Mouse (Mus musculus) myocyte (in vitro differentiated cells): ENCODE measurements around the gene Emg1. TPM values are rescaled to one million over a fixed set of nuclear protein-coding genes. Genes with fewer than 3 reads are reported as not detected.

Experiments used
- H3K27me3 ChIP-seq: one replicate; pipeline ENCODE4 v1.6.1; 2011; ENCODE audit not compliant: control insufficient read depth, insufficient read depth, insufficient read length
- H3K36me3 ChIP-seq: one replicate; pipeline ENCODE4 v1.6.1; 2011; ENCODE audit not compliant: control insufficient read depth, insufficient read depth
- H3K4me2 ChIP-seq: one replicate; pipeline ENCODE4 v1.6.1; 2011; ENCODE audit warnings: low read depth, control low read depth
- H3K4me3 ChIP-seq: one replicate; pipeline ENCODE4 v1.5.1; 2011; ENCODE audit warnings: mild to moderate bottlenecking, control low read depth, moderate library complexity
- H3K79me2 ChIP-seq: one replicate; pipeline ENCODE4 v1.6.1; 2011; ENCODE audit not compliant: control insufficient read depth, insufficient read depth
- H3ac ChIP-seq: one replicate; pipeline ENCODE4 v1.6.1; 2011; ENCODE audit not compliant: control insufficient read depth, insufficient read length
- CEBPB ChIP-seq: IDR thresholded peaks from 2 replicates; pipeline ENCODE4 v1.6.1; 2011; ENCODE audit warnings: mild to moderate bottlenecking, moderate library complexity; ENCODE audit not compliant: poor library complexity, insufficient read depth, severe bottlenecking
- E2F4 ChIP-seq: IDR thresholded peaks from one replicate; pipeline ENCODE4 v1.6.1; 2011; ENCODE audit warnings: mild to moderate bottlenecking, control low read depth, moderate library complexity; ENCODE audit not compliant: insufficient read depth
- MAX ChIP-seq: IDR thresholded peaks from one replicate; pipeline ENCODE4 v1.6.1; 2011; ENCODE audit warnings: low read depth, mild to moderate bottlenecking, control low read depth
- MYOD1 ChIP-seq, 3 experiments: IDR thresholded peaks; one replicate each; pipeline ENCODE4 v1.6.1; 2011; ENCODE audit warnings: control low read depth in 2 of 3, low read depth in 2 of 3, mild to moderate bottlenecking in 2 of 3, moderate library complexity in 1 of 3; ENCODE audit not compliant: insufficient read length in 2 of 3, control insufficient read depth in 1 of 3
- MYOG ChIP-seq, 3 experiments: IDR thresholded peaks; one replicate each; pipeline ENCODE4 v1.6.1; 2011; ENCODE audit warnings: control low read depth in 2 of 3, low read depth in 2 of 3, mild to moderate bottlenecking in 2 of 3; ENCODE audit not compliant: insufficient read length in 2 of 3, control insufficient read depth in 1 of 3, insufficient read depth in 1 of 3
- POLR2A ChIP-seq: IDR thresholded peaks from one replicate; pipeline ENCODE4 v1.6.1; 2011; ENCODE audit warnings: low read depth, mild to moderate bottlenecking, control low read depth, moderate library complexity; ENCODE audit not compliant: insufficient read length
- POLR2AphosphoS2 ChIP-seq: IDR thresholded peaks from one replicate; pipeline ENCODE4 v1.6.1; 2011; ENCODE audit warnings: low read depth, control low read depth; ENCODE audit not compliant: insufficient read length
- REST ChIP-seq: IDR thresholded peaks from one replicate; pipeline ENCODE4 v1.6.1; 2011; ENCODE audit warnings: mild to moderate bottlenecking, control low read depth, moderate library complexity; ENCODE audit not compliant: insufficient read depth, insufficient read length
- SRF ChIP-seq: IDR thresholded peaks from one replicate; pipeline ENCODE4 v1.6.1; 2011; ENCODE audit warnings: low read depth; ENCODE audit not compliant: control insufficient read depth, insufficient read length
- TCF12 ChIP-seq: IDR thresholded peaks from one replicate; pipeline ENCODE4 v1.6.1; 2011; ENCODE audit warnings: mild to moderate bottlenecking, control low read depth; ENCODE audit not compliant: poor library complexity, insufficient read depth, severe bottlenecking
- TCF3 ChIP-seq: IDR thresholded peaks from one replicate; pipeline ENCODE4 v1.6.1; 2011; ENCODE audit warnings: low read depth, control low read depth; ENCODE audit not compliant: insufficient read length
- USF1 ChIP-seq: IDR thresholded peaks from one replicate; pipeline ENCODE4 v1.6.1; 2011; ENCODE audit warnings: low read depth, mild to moderate bottlenecking, control low read depth, moderate library complexity
- polyA plus RNA-seq: library from polyadenylated mRNA; unstranded; fragments of >200 nt; fragmentation: generic; extraction: Trizol; gene quantifications from one replicate; pipeline ENCODE4 v1.2.1, GENCODE M21; 2012; ENCODE audit warnings: missing spikeins

Gene Emg1
- polyA plus RNA-seq, 1 experiment = 103 TPM

DNA sequence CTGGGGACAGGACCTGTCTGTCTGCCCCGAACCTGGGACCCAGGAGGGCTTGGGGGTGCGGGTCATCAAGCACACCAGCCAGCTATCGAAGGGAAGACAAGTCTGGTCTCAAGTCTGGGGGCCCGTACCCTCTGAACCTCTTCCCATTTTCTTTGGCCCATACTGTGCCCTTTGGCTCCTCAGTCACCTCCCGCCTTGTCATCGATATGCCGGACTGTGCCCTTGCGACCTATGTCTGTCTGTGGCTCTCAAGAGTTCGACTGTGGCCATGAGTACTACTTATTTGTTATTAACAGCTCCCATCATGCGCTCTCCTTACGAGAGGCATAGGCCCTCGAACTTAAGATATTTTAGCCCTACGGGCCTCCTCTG is 48.6 kb downstream of the Emg1 start:
- TF ChIP-seq E2F4 (no peak), MYOD1 (IDR thresholded peaks at IDR 0.05; ENCODE audit: control insufficient read depth in 1 of 3, insufficient read length in 2 of 3, low read depth in 2 of 3) (no peak), POLR2A (no peak), MYOG (IDR thresholded peaks at IDR 0.05; ENCODE audit: control insufficient read depth in 1 of 3, insufficient read depth in 1 of 3, insufficient read length in 2 of 3, low read depth in 2 of 3) (no peak), REST (no peak), USF1 (no peak), POLR2AphosphoS2 (no peak), TCF3 (no peak)
- peak overlapping the region; percentile 74 for H3K4me3 ChIP-seq
- H3K4me2 ChIP-seq = peak overlapping the region; percentile 76

DNA sequence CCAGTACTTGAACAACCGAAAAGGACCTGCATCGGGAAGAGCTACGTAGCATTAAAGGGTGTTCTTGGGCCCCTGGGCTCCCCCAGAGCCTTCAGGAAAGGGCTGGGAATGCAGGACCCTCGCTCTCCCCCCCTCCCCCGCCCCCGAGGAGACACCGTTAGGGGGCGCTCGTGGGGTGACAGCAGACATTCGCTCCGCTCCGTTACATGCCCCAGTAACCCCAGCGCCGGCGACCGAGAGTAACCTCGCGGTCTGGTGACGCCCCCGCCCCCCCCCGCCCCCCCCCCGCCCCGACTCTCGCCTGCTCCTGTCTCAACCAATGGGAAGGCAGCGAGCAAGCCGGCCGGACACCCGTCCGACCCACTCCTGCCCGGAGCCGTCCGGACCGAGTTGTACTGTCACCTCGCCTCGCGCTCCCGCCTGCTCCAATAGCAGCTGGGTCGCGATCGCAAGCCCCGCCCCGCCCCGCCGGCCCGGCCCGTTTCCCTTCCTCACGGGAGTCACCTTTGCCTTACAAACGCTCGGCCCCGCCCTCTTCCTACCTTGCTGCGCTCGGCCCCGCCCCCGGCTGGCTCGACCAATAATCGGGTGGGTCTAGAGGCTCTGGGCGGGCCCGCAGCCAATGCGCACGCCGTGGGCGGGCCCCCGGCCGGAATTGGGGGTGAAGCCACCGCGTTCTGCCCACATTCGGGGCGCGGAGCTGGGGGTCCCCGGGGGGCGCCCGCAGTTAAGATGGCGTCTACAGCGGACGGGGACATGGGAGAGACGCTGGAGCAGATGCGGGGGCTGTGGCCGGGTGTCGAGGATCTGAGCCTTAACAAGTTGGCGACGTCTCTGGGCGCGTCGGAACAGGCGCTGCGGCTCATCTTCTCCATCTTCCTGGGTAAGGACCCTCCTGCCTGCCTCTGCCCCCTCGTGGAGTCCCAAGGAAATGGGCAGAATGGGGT is 49.2 kb downstream of the Emg1 start, which contains the start of gene Lpcat3:
Gene Lpcat3, plus strand, starts transcription at position 551 of the 947 bp plus-strand sequence.
- Histone ChIP-seq H3K4me2 (peak within 1 kb of the TSS; percentile 76), H3ac (peak within 1 kb of the TSS; percentile 13), H3K36me3 (peaks cover 4% of the 10 kb centered on the region), H3K79me2 (peaks cover 24% of the 10 kb centered on the region), H3K27me3 (no peaks in the 10 kb centered on the region), H3K4me3 (peak within 1 kb of the TSS; percentile 74)
- TF ChIP-seq SRF = no peak
- TF ChIP-seq POLR2AphosphoS2 = no peak
- TF ChIP-seq MYOG (IDR thresholded peaks at IDR 0.05; ENCODE audit: control insufficient read depth in 1 of 3, insufficient read depth in 1 of 3, insufficient read length in 2 of 3, low read depth in 2 of 3) = no peak
- no peak for TF ChIP-seq TCF3
- peak; percentile 38 for TF ChIP-seq POLR2A
- TF ChIP-seq MYOD1 (IDR thresholded peaks at IDR 0.05; ENCODE audit: control insufficient read depth in 1 of 3, insufficient read length in 2 of 3, low read depth in 2 of 3) = peak in 1 of 3 experiments; percentile 42

More for the DNA sequence above, 48.6 kb downstream of the Emg1 start:
- Histone ChIP-seq H3ac (peak overlapping the region; percentile 13), H3K79me2 (peaks cover 24% of the 10 kb centered on the region), H3K36me3 (peaks cover 4% of the 10 kb centered on the region), H3K27me3 (no peaks in the 10 kb centered on the region)

DNA sequence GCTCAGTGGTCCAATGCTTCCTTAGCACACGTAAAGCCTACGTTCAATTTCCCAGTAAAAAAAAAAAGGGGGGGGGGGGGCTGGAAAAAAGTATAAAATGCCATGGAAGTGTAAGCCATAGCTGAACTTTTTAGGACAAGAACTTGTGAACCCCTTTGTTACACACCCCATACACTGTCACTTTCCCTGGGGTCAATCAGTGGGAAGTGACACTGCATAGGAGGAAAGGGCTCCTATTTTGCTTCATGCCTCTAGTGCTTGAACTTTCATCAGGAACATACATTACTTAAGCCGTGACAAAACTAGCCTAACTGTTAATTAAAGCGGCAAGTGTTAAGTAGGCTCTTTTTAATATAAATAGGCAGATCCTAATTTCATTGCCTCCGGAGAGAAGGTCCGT is 50.0 kb downstream of the Emg1 start:
- Histone ChIP-seq H3K4me2 (peak overlapping the region; percentile 59), H3K27me3 (no peaks in the 10 kb centered on the region), H3ac (no peak overlapping the region), H3K36me3 (peaks cover 4% of the 10 kb centered on the region), H3K79me2 (peaks cover 21% of the 10 kb centered on the region), H3K4me3 (peak overlapping the region; percentile 74)
- TF ChIP-seq MYOG (IDR thresholded peaks at IDR 0.05; ENCODE audit: control insufficient read depth in 1 of 3, insufficient read depth in 1 of 3, insufficient read length in 2 of 3, low read depth in 2 of 3) = no peak
- no peak for TF ChIP-seq MYOD1 (IDR thresholded peaks at IDR 0.05; ENCODE audit: control insufficient read depth in 1 of 3, insufficient read length in 2 of 3, low read depth in 2 of 3)

DNA sequence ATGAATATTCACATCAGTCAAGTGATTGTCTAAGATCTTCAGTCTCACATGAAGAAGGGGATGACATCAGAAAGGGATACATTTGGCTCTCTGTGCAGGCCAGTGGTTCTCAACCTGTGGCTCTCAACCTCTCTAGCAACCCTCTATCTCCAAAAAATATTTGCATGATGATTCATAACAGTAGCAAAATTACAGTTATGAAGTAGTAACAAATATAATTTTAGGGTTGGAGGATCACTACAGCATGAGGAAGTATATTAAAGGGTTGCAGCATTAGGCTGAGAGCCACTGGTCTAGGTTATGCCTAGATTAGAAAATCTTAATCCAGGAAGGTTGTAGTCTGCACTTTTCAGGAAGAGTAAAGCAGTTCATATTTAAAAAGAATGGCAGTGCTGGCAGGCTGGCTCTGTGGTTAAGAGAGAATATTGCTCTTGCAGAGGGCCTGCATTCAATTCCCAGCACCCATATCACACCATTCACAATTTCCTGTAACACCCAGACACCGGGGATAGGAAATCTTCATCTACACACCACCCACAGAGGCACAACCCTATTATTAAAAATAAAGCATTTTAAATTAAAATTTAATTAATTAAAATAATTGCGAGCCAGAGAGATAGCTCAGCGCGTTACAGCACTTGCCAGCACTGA is 50.7 kb downstream of the Emg1 start:
- H3K4me3 ChIP-seq = peak overlapping the region; percentile 74
- H3ac ChIP-seq = no peak overlapping the region
- peaks cover 4% of the 10 kb centered on the region for H3K36me3 ChIP-seq
- H3K79me2 ChIP-seq = peaks cover 15% of the 10 kb centered on the region
- H3K27me3 ChIP-seq = no peaks in the 10 kb centered on the region
- H3K4me2 ChIP-seq = peak overlapping the region; percentile 59
- TF ChIP-seq MYOG (IDR thresholded peaks at IDR 0.05; ENCODE audit: control insufficient read depth in 1 of 3, insufficient read depth in 1 of 3, insufficient read length in 2 of 3, low read depth in 2 of 3) (no peak), SRF (no peak), REST (no peak), CEBPB (no peak), TCF12 (no peak), TCF3 (no peak), POLR2A (no peak), MYOD1 (IDR thresholded peaks at IDR 0.05; ENCODE audit: control insufficient read depth in 1 of 3, insufficient read length in 2 of 3, low read depth in 2 of 3) (no peak), MAX (no peak)

DNA sequence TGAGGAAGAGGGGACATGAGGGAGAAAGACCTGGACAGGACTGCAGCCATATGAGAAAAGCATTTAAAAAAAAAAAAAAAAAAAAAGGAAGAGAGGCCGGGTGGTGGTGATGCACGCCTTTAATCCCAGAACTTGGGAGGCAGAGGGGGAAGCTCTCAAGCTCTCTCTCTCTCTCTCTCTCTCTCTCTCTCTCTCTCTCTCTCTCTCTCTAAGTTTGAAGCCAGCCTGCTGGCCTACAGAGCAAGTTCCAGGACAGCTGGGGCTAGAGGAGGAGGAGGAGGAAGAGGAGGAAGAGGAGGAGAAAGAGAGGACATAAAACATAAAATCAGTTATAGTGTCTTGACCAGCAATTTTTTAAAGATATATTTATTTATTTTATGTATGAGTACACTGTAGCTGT is 53.9 kb downstream of the Emg1 start:
- no peaks in the 10 kb centered on the region for H3K79me2 ChIP-seq
- no peak overlapping the region for H3ac ChIP-seq
- no peaks in the 10 kb centered on the region for H3K36me3 ChIP-seq
- H3K4me2 ChIP-seq = no peak overlapping the region
- H3K4me3 ChIP-seq = no peak overlapping the region
- no peaks in the 10 kb centered on the region for H3K27me3 ChIP-seq
- TF ChIP-seq POLR2AphosphoS2 = no peak
- TF ChIP-seq REST = no peak
- TF ChIP-seq CEBPB = no peak
- TF ChIP-seq MYOG (IDR thresholded peaks at IDR 0.05; ENCODE audit: control insufficient read depth in 1 of 3, insufficient read depth in 1 of 3, insufficient read length in 2 of 3, low read depth in 2 of 3) = no peak
- no peak for TF ChIP-seq MYOD1 (IDR thresholded peaks at IDR 0.05; ENCODE audit: control insufficient read depth in 1 of 3, insufficient read length in 2 of 3, low read depth in 2 of 3)
- TF ChIP-seq MAX = no peak
- no peak for TF ChIP-seq E2F4
- TF ChIP-seq TCF12 = no peak
- TF ChIP-seq TCF3 = no peak
- TF ChIP-seq USF1 = no peak
- no peak for TF ChIP-seq POLR2A
- TF ChIP-seq SRF = no peak
